Mouse (Mus musculus): Measurements from ENCODE around the gene Aqp2. TPM values are rescaled to one million over a fixed set of nuclear protein-coding genes. Genes with fewer than 3 reads are reported as not detected.

The Aqp2 gene
- polyA plus RNA-seq, 1 experiment from 2014 or later = not detected

GRCm38 (mm10) chr15:99606515-99606914 is 27.7 kb downstream of the Aqp2 start:
- no peak overlapping the region for H3K4me3 ChIP-seq
- no peak for ATAC-seq (ENCODE audit: low FRiP score, low read depth)
- peaks cover 36% of the 10 kb centered on the region for H3K27me3 ChIP-seq
- H3K9me3 ChIP-seq = no peaks in the 10 kb centered on the region
- H3K4me1 ChIP-seq = peaks cover 55% of the 10 kb centered on the region
- no peak overlapping the region for H3K9ac ChIP-seq (replicated peaks)
- no peaks in the 10 kb centered on the region for H3K36me3 ChIP-seq
- H3K4me2 ChIP-seq (replicated peaks) = no peak overlapping the region
- no peak overlapping the region for H3K27ac ChIP-seq (replicated peaks)
- 47% methylated on average over 5 of the region's 5 CpGs for WGBS

GRCm38 (mm10) chr15:99607388-99608113 is 28.7 kb downstream of the Aqp2 start:
- H3K9ac ChIP-seq (replicated peaks) = no peak overlapping the region
- no peak overlapping the region for H3K27ac ChIP-seq (replicated peaks)
- H3K4me2 ChIP-seq (replicated peaks) = no peak overlapping the region
- ATAC-seq (ENCODE audit: low FRiP score, low read depth) = peak; percentile 54; the same call in 1 of the 2 replicates
- peaks cover 30% of the 10 kb centered on the region for H3K27me3 ChIP-seq
- no peaks in the 10 kb centered on the region for H3K36me3 ChIP-seq
- WGBS = 13% methylated on average over 10 of the region's 10 CpGs
- peaks cover 48% of the 10 kb centered on the region for H3K4me1 ChIP-seq
- no peak overlapping the region for H3K4me3 ChIP-seq
- H3K9me3 ChIP-seq = no peaks in the 10 kb centered on the region

GRCm38 (mm10) chr15:99608382-99609125 is 29.7 kb downstream of the Aqp2 start:
- Histone ChIP-seq H3K4me1 (peaks cover 45% of the 10 kb centered on the region), H3K27ac (replicated peaks) (no peak overlapping the region), H3K4me3 (no peak overlapping the region), H3K36me3 (no peaks in the 10 kb centered on the region), H3K4me2 (replicated peaks) (no peak overlapping the region), H3K9ac (replicated peaks) (no peak overlapping the region), H3K27me3 (peaks cover 27% of the 10 kb centered on the region), H3K9me3 (no peaks in the 10 kb centered on the region)
- 85% methylated on average over 13 of the region's 13 CpGs for WGBS
- no peak for ATAC-seq (ENCODE audit: low FRiP score, low read depth)

- H3K4me1 ChIP-seq = peaks cover 42% of the 10 kb centered on the region
- H3K9me3 ChIP-seq = no peaks in the 10 kb centered on the region
- no peak overlapping the region for H3K4me3 ChIP-seq
- H3K27ac ChIP-seq (replicated peaks) = peak overlapping the region; percentile 20; the same call in 1 of the 2 replicates
- no peak for ATAC-seq (ENCODE audit: low FRiP score, low read depth)
- H3K9ac ChIP-seq (replicated peaks) = no peak overlapping the region
- H3K36me3 ChIP-seq = no peaks in the 10 kb centered on the region
- H3K27me3 ChIP-seq = peaks cover 13% of the 10 kb centered on the region
- H3K4me2 ChIP-seq (replicated peaks) = no peak overlapping the region
- WGBS = 69% methylated on average over 7 of the region's 7 CpGs
Measured at GRCm38 (mm10) chr15:99611563-99611962, 32.7 kb downstream of the Aqp2 start.

- no peak overlapping the region for H3K4me3 ChIP-seq
- H3K27ac ChIP-seq (replicated peaks) = 0 out of 2 replicates have a peak overlapping the region, but pooled peaks have one; percentile 0
- no peak for ATAC-seq (ENCODE audit: low FRiP score, low read depth)
- H3K9ac ChIP-seq (replicated peaks) = no peak overlapping the region
- peaks cover 16% of the 10 kb centered on the region for H3K27me3 ChIP-seq
- no peak overlapping the region for H3K4me2 ChIP-seq (replicated peaks)
- no peaks in the 10 kb centered on the region for H3K9me3 ChIP-seq
- 0 out of 2 replicates have a peak, but pooled peaks cover 1% of the 10 kb centered on the region for H3K36me3 ChIP-seq
- WGBS = 77% methylated on average over 13 of the region's 13 CpGs
- H3K4me1 ChIP-seq = peaks cover 23% of the 10 kb centered on the region
Measured at GRCm38 (mm10) chr15:99614273-99614672, 35.4 kb downstream of the Aqp2 start.

- Histone ChIP-seq H3K9ac (replicated peaks) (no peak overlapping the region), H3K36me3 (peaks cover 6% of the 10 kb centered on the region; the same call in 1 of the 2 replicates), H3K27me3 (peaks cover 16% of the 10 kb centered on the region), H3K4me1 (peaks cover 23% of the 10 kb centered on the region), H3K4me2 (replicated peaks) (no peak overlapping the region; the same call in 1 of the 2 replicates), H3K4me3 (no peak overlapping the region), H3K27ac (replicated peaks) (0 out of 2 replicates have a peak overlapping the region, but pooled peaks have one; percentile 0), H3K9me3 (no peaks in the 10 kb centered on the region)
- WGBS = 3% methylated on average over 12 of the region's 12 CpGs
- no peak for ATAC-seq (ENCODE audit: low FRiP score, low read depth)
Measured at GRCm38 (mm10) chr15:99614753-99615152, 35.9 kb downstream of the Aqp2 start.

GRCm38 (mm10) chr15:99615246-99615645 is 36.4 kb downstream of the Aqp2 start:
- ATAC-seq (ENCODE audit: low FRiP score, low read depth) = no peak
- no peak overlapping the region for H3K9ac ChIP-seq (replicated peaks)
- H3K27me3 ChIP-seq = peaks cover 16% of the 10 kb centered on the region
- H3K27ac ChIP-seq (replicated peaks) = no peak overlapping the region
- H3K36me3 ChIP-seq = peaks cover 9% of the 10 kb centered on the region; the same call in 1 of the 2 replicates
- peaks cover 23% of the 10 kb centered on the region for H3K4me1 ChIP-seq
- H3K4me2 ChIP-seq (replicated peaks) = no peak overlapping the region
- WGBS = 38% methylated on average over 9 of the region's 9 CpGs
- H3K4me3 ChIP-seq = no peak overlapping the region
- H3K9me3 ChIP-seq = no peaks in the 10 kb centered on the region

GRCm38 (mm10) chr15:99618595-99618994 is 39.7 kb downstream of the Aqp2 start:
- WGBS = 92% methylated on average over 3 of the region's 3 CpGs
- H3K27ac ChIP-seq (replicated peaks) = no peak overlapping the region
- peaks cover 13% of the 10 kb centered on the region for H3K27me3 ChIP-seq
- H3K4me3 ChIP-seq = no peak overlapping the region
- peaks cover 14% of the 10 kb centered on the region for H3K4me1 ChIP-seq
- H3K4me2 ChIP-seq (replicated peaks) = no peak overlapping the region
- H3K36me3 ChIP-seq = peaks cover 40% of the 10 kb centered on the region
- H3K9me3 ChIP-seq = no peaks in the 10 kb centered on the region
- ATAC-seq (ENCODE audit: low FRiP score, low read depth) = no peak
- no peak overlapping the region for H3K9ac ChIP-seq (replicated peaks)

- Histone ChIP-seq H3K36me3 (peaks cover 53% of the 10 kb centered on the region), H3K27me3 (peaks cover 3% of the 10 kb centered on the region; the same call in 1 of the 2 replicates), H3K4me2 (replicated peaks) (no peak overlapping the region), H3K4me1 (peaks cover 8% of the 10 kb centered on the region), H3K27ac (replicated peaks) (0 out of 2 replicates have a peak overlapping the region, but pooled peaks have one; percentile 30), H3K9me3 (no peaks in the 10 kb centered on the region), H3K9ac (replicated peaks) (no peak overlapping the region), H3K4me3 (no peak overlapping the region)
- 85% methylated on average over 4 of the region's 4 CpGs for WGBS
- ATAC-seq (ENCODE audit: low FRiP score, low read depth) = no peak
Measured at GRCm38 (mm10) chr15:99619821-99620220, 41.0 kb downstream of the Aqp2 start.

- no peak for ATAC-seq (ENCODE audit: low FRiP score, low read depth)
- Histone ChIP-seq H3K27ac (replicated peaks) (no peak overlapping the region), H3K36me3 (peaks cover 75% of the 10 kb centered on the region), H3K27me3 (peaks cover under 1% of the 10 kb centered on the region; the same call in 1 of the 2 replicates), H3K4me2 (replicated peaks) (no peak overlapping the region), H3K9ac (replicated peaks) (no peak overlapping the region), H3K9me3 (no peaks in the 10 kb centered on the region), H3K4me1 (no peaks in the 10 kb centered on the region), H3K4me3 (no peak overlapping the region)
- WGBS = 94% methylated on average over 11 of the region's 11 CpGs
Measured at GRCm38 (mm10) chr15:99622063-99622462, 43.2 kb downstream of the Aqp2 start.

- Histone ChIP-seq H3K4me1 (no peaks in the 10 kb centered on the region), H3K36me3 (peaks cover 92% of the 10 kb centered on the region), H3K9me3 (peaks cover 4% of the 10 kb centered on the region; the same call in 1 of the 2 replicates), H3K4me2 (replicated peaks) (no peak overlapping the region), H3K27ac (replicated peaks) (no peak overlapping the region), H3K4me3 (no peak overlapping the region), H3K27me3 (no peaks in the 10 kb centered on the region), H3K9ac (replicated peaks) (no peak overlapping the region)
- no peak for ATAC-seq (ENCODE audit: low FRiP score, low read depth)
Measured at GRCm38 (mm10) chr15:99631618-99632017, 52.8 kb downstream of the Aqp2 start.

All from midbrain, embryonic 12.5 days (tissue).